8 mouse cellular contexts compared by ENCODE assay signal in the genomic region with DNA sequence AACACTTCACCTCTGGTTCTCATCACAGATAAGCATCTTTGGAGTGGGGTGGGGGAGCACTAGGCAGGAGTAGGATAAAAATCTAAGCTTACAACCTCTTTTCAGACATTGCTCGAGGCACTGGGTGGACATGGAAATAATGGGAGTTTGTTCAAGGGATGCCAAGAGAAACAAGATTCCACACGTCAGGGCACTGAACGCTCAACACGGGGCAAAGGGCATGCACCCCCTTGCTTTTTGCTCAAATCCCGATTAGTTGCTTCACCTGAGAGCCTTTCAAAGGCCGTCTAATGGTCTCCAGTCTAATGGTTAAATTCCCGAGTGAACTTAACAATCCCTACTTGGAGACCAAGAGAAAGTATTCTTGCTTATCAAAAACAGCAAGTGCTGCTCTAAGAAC. TPM values are rescaled to one million over a fixed set of nuclear protein-coding genes. Genes with fewer than 3 reads are reported as not detected.
DNase-seq lines count a peak whose midpoint lies in the region; ATAC-seq and TF ChIP-seq lines count a peak whose summit lies in the region.

No protein-coding gene starts in this region.

- peak overlapping the region; percentile 77 for H3K4me3 ChIP-seq in kidney, adult 2 months (ENCODE audit: insufficient read depth, low read depth, low read length)
- peak overlapping the region; percentile 79 for H3K4me3 ChIP-seq in hindbrain, embryonic 12.5 days
- peak overlapping the region; percentile 99 for H3K4me3 ChIP-seq in midbrain, embryonic 12.5 days

- 5% methylated on average over 7 of the region's 7 CpGs for WGBS in kidney, adult 2 months
- 32% methylated on average over 7 of the region's 7 CpGs for WGBS in hindbrain, embryonic 12.5 days
- WGBS in midbrain, embryonic 12.5 days, result 33% methylated on average over 7 of the region's 7 CpGs

- no peak for ATAC-seq in hindbrain, embryonic 12.5 days (ENCODE audit: low FRiP score)
- ATAC-seq in midbrain, embryonic 12.5 days (ENCODE audit: low FRiP score, low read depth), result no peak

- H3K27me3 ChIP-seq in kidney, adult 2 months (replicated peaks; ENCODE audit: control insufficient read depth, insufficient read depth, low read length), result no peaks in the 10 kb centered on the region
- H3K27me3 ChIP-seq in hindbrain, embryonic 12.5 days, result no peaks in the 10 kb centered on the region
- no peaks in the 10 kb centered on the region for H3K27me3 ChIP-seq in midbrain, embryonic 12.5 days

- H3K36me3 ChIP-seq in kidney, adult 2 months (ENCODE audit: control insufficient read depth, insufficient read depth, low read length), result no peaks in the 10 kb centered on the region
- H3K36me3 ChIP-seq in hindbrain, embryonic 12.5 days, result no peaks in the 10 kb centered on the region
- H3K36me3 ChIP-seq in midbrain, embryonic 12.5 days, result no peaks in the 10 kb centered on the region

- H3K9ac ChIP-seq in hindbrain, embryonic 12.5 days, result peak overlapping the region; percentile 85
- peak overlapping the region; percentile 99 for H3K9ac ChIP-seq in midbrain, embryonic 12.5 days (replicated peaks)

- H3K9me3 ChIP-seq in hindbrain, embryonic 12.5 days (replicated peaks), result no peaks in the 10 kb centered on the region
- no peaks in the 10 kb centered on the region for H3K9me3 ChIP-seq in midbrain, embryonic 12.5 days

- DNase-seq in kidney, adult 2 months, result peak; percentile 49
- no peak for DNase-seq in kidney, postnatal 4 days
- DNase-seq in NIH3T3 (ENCODE audit: low read depth), result peak; percentile 36
- DNase-seq in urinary bladder, postnatal 10 days (ENCODE audit: low spot score), result no peak
- no peak for DNase-seq in adrenal gland, postnatal 4 days (ENCODE audit: low spot score in 2 of 2)
- no peak for DNase-seq in layer of hippocampus, postnatal 10 days (ENCODE audit: low spot score in 2 of 2)

- peak overlapping the region; percentile 73; the same call in 1 of the 2 replicates for H3K27ac ChIP-seq in kidney, adult 2 months (ENCODE audit: insufficient read depth, low read depth, low read length)
- H3K27ac ChIP-seq in hindbrain, embryonic 12.5 days, result no peak overlapping the region
- H3K27ac ChIP-seq in midbrain, embryonic 12.5 days (replicated peaks), result no peak overlapping the region

- no peak for TF ChIP-seq CTCF in kidney, adult 2 months (conservative IDR thresholded peaks at IDR 0.05; ENCODE audit: insufficient read depth, insufficient read length, low read depth, low read length)

- no peak for TF ChIP-seq POLR2A in kidney, adult 2 months (IDR thresholded peaks at IDR 0.05; ENCODE audit: low read depth, low read length)

- H3K4me1 ChIP-seq in kidney, adult 2 months (ENCODE audit: control insufficient read depth, insufficient read depth, low read length), result peaks cover 14% of the 10 kb centered on the region
- H3K4me1 ChIP-seq in hindbrain, embryonic 12.5 days, result peaks cover 27% of the 10 kb centered on the region
- H3K4me1 ChIP-seq in midbrain, embryonic 12.5 days, result peaks cover 33% of the 10 kb centered on the region

- H3K4me2 ChIP-seq in hindbrain, embryonic 12.5 days (replicated peaks), result peak overlapping the region; percentile 94
- H3K4me2 ChIP-seq in midbrain, embryonic 12.5 days (replicated peaks), result peak overlapping the region; percentile 97

RNA-seq across cellular contexts. Expression of gene D17Wsu92e, which starts 1.4 kb away (rescaled TPM):
- 162 and 189 TPM in 2 replicates for polyA plus RNA-seq in kidney, adult 2 months (2012; rRNA removed)
- polyA plus RNA-seq in hindbrain, embryonic 12.5 days (2016; fragmentation: Nextera tagmentation; extraction: Ambion mirVana), result 11.8 and 13.7 TPM in 2 replicates
- 12.4 and 12.9 TPM in 2 replicates for polyA plus RNA-seq in midbrain, embryonic 12.5 days (2016; fragmentation: Nextera tagmentation; extraction: Ambion mirVana)
- total RNA-seq in adrenal gland, postnatal 4 days (2021), result 100 to 1,000 TPM; 127 to 130 TPM
- 100 to 1,000 TPM in 1 of 2 experiments, 10 to 100 TPM in 1; 99.8 to 105 TPM for total RNA-seq in layer of hippocampus, postnatal 10 days (2021)

RNA-seq across cellular contexts. Expression of gene Snrpc, which starts 18.9 kb away (rescaled TPM):
- polyA plus RNA-seq in kidney, adult 2 months (2012; rRNA removed), result 55.8 and 61.2 TPM in 2 replicates
- 299 and 327 TPM in 2 replicates for polyA plus RNA-seq in hindbrain, embryonic 12.5 days (2016; fragmentation: Nextera tagmentation; extraction: Ambion mirVana)
- polyA plus RNA-seq in midbrain, embryonic 12.5 days (2016; fragmentation: Nextera tagmentation; extraction: Ambion mirVana), result 350 and 358 TPM in 2 replicates
- total RNA-seq in adrenal gland, postnatal 4 days (2021), result 100 to 1,000 TPM; 115 to 124 TPM
- 10 to 100 TPM; 77.2 to 83.4 TPM for total RNA-seq in layer of hippocampus, postnatal 10 days (2021)

RNA-seq across cellular contexts. Expression of gene Uhrf1bp1, which starts 37.2 kb away (rescaled TPM):
- polyA plus RNA-seq in kidney, adult 2 months (2012; rRNA removed), result 8.0 and 9.6 TPM in 2 replicates
- polyA plus RNA-seq in hindbrain, embryonic 12.5 days (2016; fragmentation: Nextera tagmentation; extraction: Ambion mirVana), result 9.4 TPM in 2 replicates
- polyA plus RNA-seq in midbrain, embryonic 12.5 days (2016; fragmentation: Nextera tagmentation; extraction: Ambion mirVana), result 8.3 and 9.2 TPM in 2 replicates
- 10 to 100 TPM; 24.5 to 24.8 TPM for total RNA-seq in adrenal gland, postnatal 4 days (2021)
- 10 to 100 TPM; 19.5 to 22.7 TPM for total RNA-seq in layer of hippocampus, postnatal 10 days (2021)

Comparison
In these comparisons a context has a peak if more than half of its experiments do, and no peak if none do; other contexts are left out.
1. DNase-seq: peak in kidney, adult 2 months (single experiment) and NIH3T3 (single experiment); none in kidney, postnatal 4 days (0 of 2), urinary bladder, postnatal 10 days (single experiment), adrenal gland, postnatal 4 days (0 of 2) and layer of hippocampus, postnatal 10 days (0 of 2).
2. RNA of gene D17Wsu92e, which starts 1.4 kb away (polyA plus RNA-seq): 162 to 189 TPM in kidney, adult 2 months; 11.8 to 13.7 TPM in hindbrain, embryonic 12.5 days and 12.4 to 12.9 TPM in midbrain, embryonic 12.5 days; every median in the first group is over 10 times any median in the second.
3. Peak in every context shown above with its lines, with median percentiles within 50 percentile points of each other: H3K4me3 ChIP-seq.